Mouse (Mus musculus): ENCODE results near the gene Hba-x. TPM values are rescaled to one million over a fixed set of nuclear protein-coding genes. Genes with fewer than 3 reads are reported as not detected.
"Not testable (repeated sequence)": the region's sequence is repeated elsewhere in the genome, so short reads cannot be mapped to it uniquely, and the experiment has no call there.

Gene Hba-x
- polyA plus RNA-seq, 1 experiment from 2014 or later, result 90.7 TPM

DNA sequence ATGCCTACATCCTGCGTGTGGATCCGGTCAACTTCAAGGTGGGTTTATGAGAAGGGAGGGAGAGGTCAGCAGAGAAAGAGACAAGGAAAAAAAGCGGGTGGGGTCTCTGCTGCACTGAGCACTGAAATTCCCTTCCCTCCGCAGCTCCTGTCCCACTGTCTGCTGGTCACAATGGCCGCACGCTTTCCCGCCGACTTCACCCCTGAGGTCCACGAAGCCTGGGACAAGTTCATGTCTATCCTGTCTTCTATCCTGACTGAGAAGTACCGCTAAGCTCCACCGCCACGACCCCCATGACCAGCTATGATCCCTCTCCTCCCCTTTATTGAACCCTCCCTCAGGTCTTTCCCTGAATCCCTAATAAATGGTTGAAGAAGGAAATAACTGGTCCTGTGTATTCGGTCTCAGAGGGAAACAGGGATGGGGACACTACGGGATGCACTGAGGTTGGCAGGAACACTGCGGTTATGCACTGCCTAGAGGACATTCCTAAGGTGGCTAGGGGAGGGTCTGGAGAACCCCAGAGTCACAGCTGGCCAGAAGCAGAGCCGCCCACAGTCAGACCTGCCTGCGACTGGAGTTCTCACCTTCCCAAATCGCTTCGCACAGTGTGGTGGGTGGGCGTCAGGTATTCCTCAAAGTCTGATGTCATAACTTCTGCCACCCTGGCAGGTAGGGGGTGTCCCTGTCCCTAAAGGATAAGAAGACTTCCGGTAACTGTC is 1.7 kb downstream of the Hba-x start:
- H3K36me3 ChIP-seq (ENCODE audit: control insufficient read depth, insufficient read depth, low read length), result no peaks in the 10 kb centered on the region
- WGBS, result 71% methylated on average over 21 of the region's 21 CpGs
- H3K4me1 ChIP-seq (ENCODE audit: control insufficient read depth, insufficient read depth, low read length), result no peaks in the 10 kb centered on the region
- ATAC-seq (ENCODE audit: low FRiP score, low TSS enrichment), result no peak
- H3K9ac ChIP-seq (ENCODE audit: low read depth, low read length), result no peak overlapping the region
- H3K4me2 ChIP-seq (replicated peaks; ENCODE audit: low read depth, low read length), result no peak overlapping the region
- no peak overlapping the region for H3K4me3 ChIP-seq (ENCODE audit: low read length)
- peaks cover 5% of the 10 kb centered on the region; the same call in 1 of the 2 replicates for H3K27me3 ChIP-seq (ENCODE audit: control insufficient read depth, insufficient read depth, low read length)
- H3K9me3 ChIP-seq (ENCODE audit: control insufficient read depth, low read length), result no peaks in the 10 kb centered on the region
- H3K27ac ChIP-seq (ENCODE audit: low read depth, low read length), result no peak overlapping the region

GRCm38 (mm10) chr11:32278458-32278957 is 2.3 kb downstream of the Hba-x start:
- H3K27me3 ChIP-seq (ENCODE audit: control insufficient read depth, insufficient read depth, low read length), result peaks cover 5% of the 10 kb centered on the region; the same call in 1 of the 2 replicates
- no peak overlapping the region for H3K9ac ChIP-seq (ENCODE audit: low read depth, low read length)
- H3K4me2 ChIP-seq (replicated peaks; ENCODE audit: low read depth, low read length), result no peak overlapping the region
- ATAC-seq (ENCODE audit: low FRiP score, low TSS enrichment), result no peak
- H3K9me3 ChIP-seq (ENCODE audit: control insufficient read depth, low read length), result no peaks in the 10 kb centered on the region
- WGBS, result 82% methylated on average over 12 of the region's 12 CpGs
- no peak overlapping the region for H3K27ac ChIP-seq (ENCODE audit: low read depth, low read length)
- H3K4me3 ChIP-seq (ENCODE audit: low read length), result no peak overlapping the region
- no peaks in the 10 kb centered on the region for H3K4me1 ChIP-seq (ENCODE audit: control insufficient read depth, insufficient read depth, low read length)
- H3K36me3 ChIP-seq (ENCODE audit: control insufficient read depth, insufficient read depth, low read length), result no peaks in the 10 kb centered on the region

GRCm38 (mm10) chr11:32280646-32281045 is 4.4 kb downstream of the Hba-x start:
- Histone ChIP-seq H3K9ac (ENCODE audit: low read depth, low read length) (no peak overlapping the region), H3K27ac (ENCODE audit: low read depth, low read length) (no peak overlapping the region), H3K27me3 (ENCODE audit: control insufficient read depth, insufficient read depth, low read length) (peaks cover 5% of the 10 kb centered on the region; the same call in 1 of the 2 replicates), H3K4me2 (replicated peaks; ENCODE audit: low read depth, low read length) (no peak overlapping the region), H3K9me3 (ENCODE audit: control insufficient read depth, low read length) (no peaks in the 10 kb centered on the region), H3K4me3 (ENCODE audit: low read length) (no peak overlapping the region), H3K4me1 (ENCODE audit: control insufficient read depth, insufficient read depth, low read length) (no peaks in the 10 kb centered on the region), H3K36me3 (ENCODE audit: control insufficient read depth, insufficient read depth, low read length) (no peaks in the 10 kb centered on the region)
- ATAC-seq (ENCODE audit: low FRiP score, low TSS enrichment), result no peak
- WGBS, result 52% methylated on average over 2 of the region's 2 CpGs

DNA sequence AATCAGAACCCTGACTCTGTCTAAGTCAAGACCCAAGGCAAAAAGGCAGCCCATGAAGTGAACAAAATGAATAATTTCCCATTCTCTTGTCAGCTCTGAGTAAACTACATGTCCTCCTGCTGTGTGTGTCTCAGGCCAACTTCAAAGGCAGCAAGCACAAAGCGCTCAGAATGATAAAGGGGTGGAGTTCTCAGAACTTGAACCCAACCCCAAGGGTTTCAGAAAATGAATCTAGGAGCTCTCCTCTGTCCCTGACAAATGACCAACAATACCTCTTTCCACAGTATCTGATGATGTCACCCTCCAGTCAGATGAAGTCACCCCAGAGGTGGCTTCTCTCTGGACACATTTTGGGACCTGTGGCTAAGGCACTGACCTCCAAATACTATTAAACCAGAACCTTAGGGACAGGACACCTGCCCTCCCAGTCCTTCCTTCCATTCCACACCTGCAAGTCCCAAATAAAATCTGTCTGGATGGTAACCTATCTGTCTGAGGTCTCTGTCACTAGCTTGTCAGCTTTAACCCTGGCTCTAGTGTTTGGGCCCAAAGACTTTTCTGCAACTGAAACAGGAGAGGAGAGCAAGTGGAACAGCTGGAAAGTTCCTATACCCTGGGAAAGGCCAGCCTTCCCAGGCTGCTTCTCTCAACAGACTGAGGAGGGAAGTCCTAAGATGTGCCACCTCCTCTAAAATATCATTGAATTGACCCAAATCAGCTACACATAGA is 5.4 kb downstream of the Hba-x start:
- Histone ChIP-seq H3K4me3 (ENCODE audit: low read length) (no peak overlapping the region), H3K36me3 (ENCODE audit: control insufficient read depth, insufficient read depth, low read length) (no peaks in the 10 kb centered on the region), H3K9ac (ENCODE audit: low read depth, low read length) (no peak overlapping the region), H3K4me1 (ENCODE audit: control insufficient read depth, insufficient read depth, low read length) (no peaks in the 10 kb centered on the region), H3K27me3 (ENCODE audit: control insufficient read depth, insufficient read depth, low read length) (peaks cover 5% of the 10 kb centered on the region; the same call in 1 of the 2 replicates), H3K27ac (ENCODE audit: low read depth, low read length) (no peak overlapping the region), H3K4me2 (replicated peaks; ENCODE audit: low read depth, low read length) (no peak overlapping the region), H3K9me3 (ENCODE audit: control insufficient read depth, low read length) (no peaks in the 10 kb centered on the region)
- no peak for ATAC-seq (ENCODE audit: low FRiP score, low TSS enrichment)
- 74% methylated on average over 1 of the region's 1 CpGs for WGBS

DNA sequence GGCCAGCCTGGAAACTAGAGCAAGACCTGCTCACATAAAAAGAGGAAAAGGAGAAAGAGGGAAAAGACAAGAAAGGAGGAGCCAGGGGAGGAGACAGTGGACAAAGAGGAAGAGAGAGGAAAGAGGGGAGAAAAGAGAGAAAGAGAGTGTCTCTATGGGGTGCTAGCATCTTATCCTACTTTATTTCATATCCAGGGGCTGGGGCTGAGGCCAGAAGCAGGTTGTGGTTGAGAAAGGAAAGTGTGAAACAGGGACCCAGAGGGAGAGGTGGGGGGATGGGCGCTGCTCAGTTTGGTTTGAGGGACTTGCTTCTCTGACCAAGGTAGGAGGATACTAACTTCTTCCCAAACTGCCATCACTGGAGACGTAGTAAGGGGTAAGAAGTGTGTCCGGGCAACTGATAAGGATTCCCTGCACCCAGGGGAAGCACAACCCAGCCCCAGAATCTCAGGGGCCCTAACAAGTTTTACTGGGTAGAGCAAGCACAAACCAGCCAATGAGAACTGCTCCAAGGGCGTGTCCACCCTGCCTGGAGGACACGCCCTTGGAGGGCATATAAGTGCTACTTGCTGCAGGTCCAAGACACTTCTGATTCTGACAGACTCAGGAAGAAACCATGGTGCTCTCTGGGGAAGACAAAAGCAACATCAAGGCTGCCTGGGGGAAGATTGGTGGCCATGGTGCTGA is 7.0 kb downstream of the Hba-x start, which contains the start of gene Hba-a1:
Hba-a1 (plus strand) TSS at position 421 of the 687 bp plus-strand sequence.
- ATAC-seq (ENCODE audit: low FRiP score, low TSS enrichment), result not testable (repeated sequence)

GRCm38 (mm10) chr11:32284582-32284981 is 8.4 kb downstream of the Hba-x start:
- not testable (repeated sequence) for ATAC-seq (ENCODE audit: low FRiP score, low TSS enrichment); H3K4me3 ChIP-seq (ENCODE audit: low read length); H3K4me1 ChIP-seq (ENCODE audit: control insufficient read depth, insufficient read depth, low read length); H3K36me3 ChIP-seq (ENCODE audit: control insufficient read depth, insufficient read depth, low read length); H3K9me3 ChIP-seq (ENCODE audit: control insufficient read depth, low read length); H3K4me2 ChIP-seq (replicated peaks; ENCODE audit: low read depth, low read length); H3K27me3 ChIP-seq (ENCODE audit: control insufficient read depth, insufficient read depth, low read length); H3K9ac ChIP-seq (ENCODE audit: low read depth, low read length); H3K27ac ChIP-seq (ENCODE audit: low read depth, low read length)
- 64% methylated on average over 2 of the region's 2 CpGs for WGBS

More for the DNA sequence above, 7.0 kb downstream of the Hba-x start, which contains the start of gene Hba-a1:
- not testable (repeated sequence) for H3K9me3 ChIP-seq (ENCODE audit: control insufficient read depth, low read length); H3K27ac ChIP-seq (ENCODE audit: low read depth, low read length); H3K36me3 ChIP-seq (ENCODE audit: control insufficient read depth, insufficient read depth, low read length); H3K4me3 ChIP-seq (ENCODE audit: low read length); H3K4me2 ChIP-seq (replicated peaks; ENCODE audit: low read depth, low read length); H3K27me3 ChIP-seq (ENCODE audit: control insufficient read depth, insufficient read depth, low read length); H3K9ac ChIP-seq (ENCODE audit: low read depth, low read length); H3K4me1 ChIP-seq (ENCODE audit: control insufficient read depth, insufficient read depth, low read length)
- no CpG with 5 or more reads among the region's 5 CpGs for WGBS

- Histone ChIP-seq H3K4me2 (replicated peaks; ENCODE audit: low read depth, low read length) (no peak overlapping the region), H3K9me3 (ENCODE audit: control insufficient read depth, low read length) (no peaks in the 10 kb centered on the region), H3K4me1 (ENCODE audit: control insufficient read depth, insufficient read depth, low read length) (no peaks in the 10 kb centered on the region), H3K27me3 (ENCODE audit: control insufficient read depth, insufficient read depth, low read length) (peaks cover 6% of the 10 kb centered on the region; the same call in 1 of the 2 replicates), H3K9ac (ENCODE audit: low read depth, low read length) (no peak overlapping the region), H3K27ac (ENCODE audit: low read depth, low read length) (no peak overlapping the region), H3K4me3 (ENCODE audit: low read length) (no peak overlapping the region), H3K36me3 (ENCODE audit: control insufficient read depth, insufficient read depth, low read length) (no peaks in the 10 kb centered on the region)
- WGBS, result 84% methylated on average over 7 of the region's 7 CpGs
- ATAC-seq (ENCODE audit: low FRiP score, low TSS enrichment), result no peak
Measured at GRCm38 (mm10) chr11:32285031-32285775, 9.0 kb downstream of the Hba-x start.

- H3K36me3 ChIP-seq (ENCODE audit: control insufficient read depth, insufficient read depth, low read length); H3K9ac ChIP-seq (ENCODE audit: low read depth, low read length); H3K27ac ChIP-seq (ENCODE audit: low read depth, low read length); H3K9me3 ChIP-seq (ENCODE audit: control insufficient read depth, low read length); H3K4me1 ChIP-seq (ENCODE audit: control insufficient read depth, insufficient read depth, low read length); ATAC-seq (ENCODE audit: low FRiP score, low TSS enrichment); H3K4me2 ChIP-seq (replicated peaks; ENCODE audit: low read depth, low read length); H3K27me3 ChIP-seq (ENCODE audit: control insufficient read depth, insufficient read depth, low read length); H3K4me3 ChIP-seq (ENCODE audit: low read length): not testable (repeated sequence)
Measured at GRCm38 (mm10) chr11:32285887-32286286, 9.7 kb downstream of the Hba-x start.
